8 mouse cellular contexts compared by ENCODE assay signal in genomic region chr7:80753613-80754012, GRCm38 (mm10).
DNase-seq lines count a peak whose midpoint lies in the region; ATAC-seq and TF ChIP-seq lines count a peak whose summit lies in the region.

No protein-coding gene starts in this region.

- no peak overlapping the region for H3K9ac ChIP-seq in lung, embryonic 16.5 days (ENCODE audit: low read length)

- WGBS in lung, embryonic 16.5 days, result 44% methylated on average over 2 of the region's 2 CpGs
- 91% methylated on average over 2 of the region's 2 CpGs for WGBS in hindbrain, embryonic 10.5 days

- H3K36me3 ChIP-seq in lung, embryonic 16.5 days (ENCODE audit: control insufficient read depth, insufficient read depth, low read length), result peaks cover 59% of the 10 kb centered on the region
- H3K36me3 ChIP-seq in hindbrain, embryonic 10.5 days, result peaks cover 60% of the 10 kb centered on the region

- peak overlapping the region; percentile 84 for H3K27ac ChIP-seq in gastrocnemius, adult 2 months
- H3K27ac ChIP-seq in lung, embryonic 16.5 days (ENCODE audit: low read length), result peak overlapping the region; percentile 70
- no peak overlapping the region for H3K27ac ChIP-seq in hindbrain, embryonic 10.5 days

- intact Hi-C loops in gastrocnemius, adult 2 months (cut with DNase I), result no loop called here
- intact Hi-C loops in gastrocnemius, postnatal 14 days (cut with DNase I; ENCODE audit: low total_unique reads), result no loop called here

- H3K4me1 ChIP-seq in lung, embryonic 16.5 days (replicated peaks; ENCODE audit: control insufficient read depth, insufficient read depth, low read length), result no peaks in the 10 kb centered on the region
- H3K4me1 ChIP-seq in hindbrain, embryonic 10.5 days (replicated peaks), result no peaks in the 10 kb centered on the region

- H3K4me3 ChIP-seq in gastrocnemius, adult 2 months, result no peak overlapping the region
- no peak overlapping the region for H3K4me3 ChIP-seq in lung, embryonic 16.5 days (ENCODE audit: low read length)
- H3K4me3 ChIP-seq in hindbrain, embryonic 10.5 days, result no peak overlapping the region

- H3K9me3 ChIP-seq in lung, embryonic 16.5 days (ENCODE audit: control insufficient read depth, low read length), result no peaks in the 10 kb centered on the region
- no peaks in the 10 kb centered on the region for H3K9me3 ChIP-seq in hindbrain, embryonic 10.5 days

- no peak for TF ChIP-seq CTCF in gastrocnemius, adult 2 months (IDR thresholded peaks at IDR 0.05)

- H3K4me2 ChIP-seq in lung, embryonic 16.5 days (ENCODE audit: low read depth, low read length), result no peak overlapping the region

- ATAC-seq in lung, embryonic 16.5 days (ENCODE audit: low read depth), result peak; percentile 35; the same call in 1 of the 2 replicates

- H3K27me3 ChIP-seq in lung, embryonic 16.5 days (ENCODE audit: control insufficient read depth, insufficient read depth, low read depth, low read length), result no peaks in the 10 kb centered on the region
- H3K27me3 ChIP-seq in hindbrain, embryonic 10.5 days (ENCODE audit: insufficient read depth, poor library complexity, severe bottlenecking), result no peaks in the 10 kb centered on the region

- DNase-seq in gastrocnemius, adult 2 months, result peak; percentile 74
- no peak for DNase-seq in gastrocnemius, postnatal 25 days
- peak; percentile 13 for DNase-seq in A20 (ENCODE audit: low read depth, low spot score)
- DNase-seq in gastrocnemius, postnatal 14 days, result peak; percentile 39
- DNase-seq in ovary, postnatal 10 days (ENCODE audit: low spot score), result no peak
- DNase-seq in neural tube, embryonic 10.5 days (ENCODE audit: extremely low spot score, low spot score), result no peak
- no peak for DNase-seq in hindbrain, embryonic 10.5 days (ENCODE audit: low spot score)

Comparison
In these comparisons a context has a peak if more than half of its experiments do, and no peak if none do; other contexts are left out.
1. DNase-seq: peak in gastrocnemius, adult 2 months (single experiment), A20 (single experiment) and gastrocnemius, postnatal 14 days (single experiment); none in gastrocnemius, postnatal 25 days (single experiment), ovary, postnatal 10 days (single experiment), neural tube, embryonic 10.5 days (single experiment) and hindbrain, embryonic 10.5 days (single experiment).